Mouse (Mus musculus): ENCODE data around the gene Grwd1. TPM values are rescaled to one million over a fixed set of nuclear protein-coding genes. Genes with fewer than 3 reads are reported as not detected.

The Grwd1 gene
- polyA plus RNA-seq, 1 experiment, result 25.5 TPM

GRCm38 (mm10) chr7:45833148-45833790, 2.5 kb upstream of the Grwd1 start:
- DNase-seq (ENCODE audit: low read depth), result peak; percentile 11
- TF ChIP-seq POLR2A (IDR thresholded peaks at IDR 0.05; ENCODE audit: borderline replicate concordance, extremely low read depth, insufficient read depth, insufficient read length, poor library complexity, severe bottlenecking), result no peak
- no peak for TF ChIP-seq CTCF (IDR thresholded peaks at IDR 0.05; ENCODE audit: borderline replicate concordance, extremely low read depth, insufficient read depth, insufficient read length)

DNA sequence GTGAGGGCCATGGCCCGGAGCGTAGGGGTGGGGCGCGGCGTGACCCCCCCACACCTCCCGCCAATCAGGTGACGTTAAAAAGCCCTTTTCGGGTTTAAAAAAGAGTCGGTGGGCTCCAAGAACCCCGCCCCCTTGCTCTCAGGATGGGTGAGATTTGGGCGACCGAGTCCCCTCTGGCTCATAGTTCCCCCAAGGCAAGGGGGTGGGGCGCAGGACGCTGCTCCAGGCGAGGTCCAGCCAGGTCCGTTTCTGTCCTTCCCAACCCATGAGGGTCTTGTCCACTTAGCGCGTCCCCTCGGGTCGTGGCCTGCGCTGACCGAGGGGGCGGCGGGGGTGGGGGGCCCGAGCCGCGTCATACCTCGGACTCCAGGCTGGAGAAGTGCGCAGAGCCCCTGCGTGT, 1.7 kb upstream of the Grwd1 start:
- no peak for TF ChIP-seq POLR2A (IDR thresholded peaks at IDR 0.05; ENCODE audit: borderline replicate concordance, extremely low read depth, insufficient read depth, insufficient read length, poor library complexity, severe bottlenecking)
- no peak for TF ChIP-seq CTCF (IDR thresholded peaks at IDR 0.05; ENCODE audit: borderline replicate concordance, extremely low read depth, insufficient read depth, insufficient read length)
- no peak for DNase-seq (ENCODE audit: low read depth)

GRCm38 (mm10) chr7:45831128-45831525, 383 bp upstream of the Grwd1 start:
- no peak for DNase-seq (ENCODE audit: low read depth)
- TF ChIP-seq CTCF (IDR thresholded peaks at IDR 0.05; ENCODE audit: borderline replicate concordance, extremely low read depth, insufficient read depth, insufficient read length) (no peak), POLR2A (IDR thresholded peaks at IDR 0.05; ENCODE audit: borderline replicate concordance, extremely low read depth, insufficient read depth, insufficient read length, poor library complexity, severe bottlenecking) (no peak)

DNA sequence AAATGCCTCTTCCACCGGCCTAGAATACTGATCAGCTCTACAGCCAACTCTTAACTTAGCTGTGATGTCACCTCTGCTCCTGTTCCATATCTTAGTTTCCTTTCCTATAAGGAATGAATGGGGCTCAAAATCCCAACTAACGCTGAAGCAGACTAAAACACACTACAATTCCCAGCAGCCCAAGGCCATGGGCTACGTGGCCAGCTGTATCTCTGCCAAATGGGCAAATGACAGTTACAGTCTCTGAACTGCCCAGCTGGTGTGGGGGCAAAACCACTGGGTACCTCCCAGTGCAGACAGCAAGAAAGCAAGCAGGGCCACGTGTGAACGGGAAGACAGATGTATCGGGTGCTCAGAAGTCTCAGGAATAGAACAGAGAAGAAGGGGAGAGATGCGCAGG, 4.1 kb downstream of the Grwd1 start:
- TF ChIP-seq CTCF (IDR thresholded peaks at IDR 0.05; ENCODE audit: borderline replicate concordance, extremely low read depth, insufficient read depth, insufficient read length), result no peak
- no peak for TF ChIP-seq POLR2A (IDR thresholded peaks at IDR 0.05; ENCODE audit: borderline replicate concordance, extremely low read depth, insufficient read depth, insufficient read length, poor library complexity, severe bottlenecking)
- DNase-seq (ENCODE audit: low read depth), result no peak

- no peak for DNase-seq (ENCODE audit: low read depth)
- TF ChIP-seq POLR2A (IDR thresholded peaks at IDR 0.05; ENCODE audit: borderline replicate concordance, extremely low read depth, insufficient read depth, insufficient read length, poor library complexity, severe bottlenecking), result no peak
- no peak for TF ChIP-seq CTCF (IDR thresholded peaks at IDR 0.05; ENCODE audit: borderline replicate concordance, extremely low read depth, insufficient read depth, insufficient read length)
Measured at GRCm38 (mm10) chr7:45824598-45824997, 6.1 kb downstream of the Grwd1 start, which contains the start of gene Kcnj14. TSS of gene Kcnj14 (minus strand) at chr7:45824782.

GRCm38 (mm10) chr7:45820913-45821312, 9.8 kb downstream of the Grwd1 start:
- DNase-seq (ENCODE audit: low read depth), result no peak
- TF ChIP-seq POLR2A (IDR thresholded peaks at IDR 0.05; ENCODE audit: borderline replicate concordance, extremely low read depth, insufficient read depth, insufficient read length, poor library complexity, severe bottlenecking) (no peak), CTCF (IDR thresholded peaks at IDR 0.05; ENCODE audit: borderline replicate concordance, extremely low read depth, insufficient read depth, insufficient read length) (no peak)

GRCm38 (mm10) chr7:45819843-45820242, 10.9 kb downstream of the Grwd1 start:
- DNase-seq (ENCODE audit: low read depth), result no peak
- no peak for TF ChIP-seq POLR2A (IDR thresholded peaks at IDR 0.05; ENCODE audit: borderline replicate concordance, extremely low read depth, insufficient read depth, insufficient read length, poor library complexity, severe bottlenecking)

- DNase-seq (ENCODE audit: low read depth), result no peak
- TF ChIP-seq POLR2A (IDR thresholded peaks at IDR 0.05; ENCODE audit: borderline replicate concordance, extremely low read depth, insufficient read depth, insufficient read length, poor library complexity, severe bottlenecking), result no peak
- no peak for TF ChIP-seq CTCF (IDR thresholded peaks at IDR 0.05; ENCODE audit: borderline replicate concordance, extremely low read depth, insufficient read depth, insufficient read length)
Measured at GRCm38 (mm10) chr7:45815984-45816351, 14.8 kb downstream of the Grwd1 start.

DNA sequence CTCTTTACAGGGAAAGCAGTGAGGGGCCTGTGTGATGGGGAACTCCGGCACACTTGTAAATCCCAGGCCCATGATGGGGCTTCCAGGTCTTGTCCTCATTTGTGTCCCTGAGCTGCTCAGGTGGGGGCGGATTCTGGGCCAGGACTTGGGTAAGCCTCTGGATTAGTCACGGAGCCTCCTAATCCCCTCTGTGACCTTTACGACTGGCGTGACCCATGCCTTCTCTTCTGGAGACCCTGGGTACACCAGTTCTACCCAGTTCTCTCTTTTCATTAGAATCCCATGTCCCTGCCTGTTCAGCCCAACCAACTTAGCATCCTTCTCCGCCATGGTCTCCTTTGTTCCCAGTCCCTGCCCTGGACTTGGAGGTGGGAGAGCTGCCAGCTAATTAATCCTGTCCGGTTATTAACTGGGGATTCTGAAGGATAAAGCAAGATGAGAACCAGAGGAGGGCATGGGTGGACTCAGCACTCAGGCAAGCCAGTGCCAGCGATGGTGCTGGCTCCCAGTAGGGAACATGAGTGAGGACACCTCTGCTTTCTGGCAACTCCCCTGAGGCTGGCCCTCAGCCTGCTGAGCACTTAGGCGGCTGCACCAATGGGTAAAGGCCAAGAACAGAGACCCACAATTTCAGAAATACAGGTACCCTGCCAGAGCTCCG, 15.3 kb downstream of the Grwd1 start:
- TF ChIP-seq POLR2A (IDR thresholded peaks at IDR 0.05; ENCODE audit: borderline replicate concordance, extremely low read depth, insufficient read depth, insufficient read length, poor library complexity, severe bottlenecking) (no peak), CTCF (IDR thresholded peaks at IDR 0.05; ENCODE audit: borderline replicate concordance, extremely low read depth, insufficient read depth, insufficient read length) (no peak)
- peak; percentile 70 for DNase-seq (ENCODE audit: low read depth)

- no peak for TF ChIP-seq POLR2A (IDR thresholded peaks at IDR 0.05; ENCODE audit: borderline replicate concordance, extremely low read depth, insufficient read depth, insufficient read length, poor library complexity, severe bottlenecking)
- no peak for TF ChIP-seq CTCF (IDR thresholded peaks at IDR 0.05; ENCODE audit: borderline replicate concordance, extremely low read depth, insufficient read depth, insufficient read length)
- DNase-seq (ENCODE audit: low read depth), result no peak
Measured at GRCm38 (mm10) chr7:45814841-45815240, 15.9 kb downstream of the Grwd1 start.

DNA sequence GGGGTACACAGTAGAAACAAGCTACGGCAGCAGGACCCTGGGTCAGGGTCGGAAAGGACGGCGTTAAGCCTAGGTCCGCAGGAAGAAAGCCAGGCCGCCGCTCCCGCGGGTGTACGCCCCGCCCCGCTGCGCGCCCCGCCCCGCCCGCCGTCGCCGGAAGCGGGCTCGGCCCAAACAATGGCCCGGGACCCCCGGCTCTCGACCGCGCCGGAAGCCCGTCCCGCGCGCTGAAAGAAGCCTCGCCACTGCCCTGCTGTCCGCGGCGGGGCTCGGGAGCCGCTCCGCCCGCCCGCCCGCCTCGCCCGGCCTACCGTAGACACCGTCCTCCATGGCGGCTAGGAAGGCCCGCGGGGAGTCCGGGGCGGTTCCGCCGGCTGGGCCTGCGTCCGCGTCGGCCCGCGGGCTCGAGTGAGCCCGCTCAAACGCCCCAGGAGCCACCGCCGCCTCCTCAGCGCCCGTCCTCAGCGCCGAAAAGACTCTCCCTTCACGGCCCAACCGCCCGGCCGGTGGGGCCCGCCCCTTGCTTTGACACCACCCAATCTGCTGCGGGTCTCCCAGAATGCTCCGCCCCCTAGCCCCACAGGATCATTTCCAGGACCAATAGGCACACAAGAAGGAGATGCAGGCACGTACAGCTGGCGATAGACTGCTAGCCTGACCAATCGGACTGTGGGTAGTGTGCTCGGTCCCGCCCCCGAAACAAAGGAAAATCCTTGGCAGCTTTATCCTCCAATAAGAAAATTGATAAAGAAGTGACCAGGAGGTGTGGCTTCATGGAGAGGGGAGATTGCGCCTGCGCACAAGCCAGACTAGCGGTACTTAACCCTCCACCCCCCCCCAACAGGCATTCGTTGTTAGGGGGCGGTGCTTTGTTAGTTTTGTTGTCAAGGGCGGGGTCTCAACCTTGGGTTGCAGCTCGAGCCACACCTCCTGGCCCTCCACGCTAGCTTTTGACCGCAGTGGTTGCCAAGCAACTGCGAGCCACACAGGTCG, 16.7 kb downstream of the Grwd1 start, which contains the start of gene Cyth2:
Cyth2 (minus strand) TSS at position 795 of the 993 bp plus-strand sequence.
- TF ChIP-seq CTCF (IDR thresholded peaks at IDR 0.05; ENCODE audit: borderline replicate concordance, extremely low read depth, insufficient read depth, insufficient read length) (no peak), POLR2A (IDR thresholded peaks at IDR 0.05; ENCODE audit: borderline replicate concordance, extremely low read depth, insufficient read depth, insufficient read length, poor library complexity, severe bottlenecking) (peak; percentile 92)
- DNase-seq (ENCODE audit: low read depth), result peak; percentile 100

Measured in brain, embryonic 14.5 days (tissue).